Mouse (Mus musculus): ENCODE data around the gene Dnajb11.

The Dnajb11 gene

DNA sequence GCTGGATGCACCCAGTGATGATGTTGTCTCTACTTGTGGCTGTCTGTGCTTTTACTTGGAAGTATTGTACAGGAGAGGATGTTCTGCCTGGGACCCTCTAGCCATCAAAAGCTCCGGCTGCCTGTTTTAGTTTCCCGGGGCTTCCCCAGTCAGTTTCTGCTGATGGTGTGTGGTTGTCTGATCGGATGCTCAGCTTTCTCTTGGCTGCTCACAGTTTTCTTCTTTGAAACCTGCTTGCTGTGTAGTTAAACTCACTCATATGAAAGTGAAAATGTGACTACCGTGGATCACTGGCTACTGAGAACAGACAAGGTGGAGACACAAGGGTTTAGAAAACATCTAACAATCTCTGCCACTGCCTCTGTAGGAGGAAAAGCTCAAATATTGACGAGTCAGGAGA, 25.8 kb downstream of the Dnajb11 start:
- no peak for DNase-seq

DNA sequence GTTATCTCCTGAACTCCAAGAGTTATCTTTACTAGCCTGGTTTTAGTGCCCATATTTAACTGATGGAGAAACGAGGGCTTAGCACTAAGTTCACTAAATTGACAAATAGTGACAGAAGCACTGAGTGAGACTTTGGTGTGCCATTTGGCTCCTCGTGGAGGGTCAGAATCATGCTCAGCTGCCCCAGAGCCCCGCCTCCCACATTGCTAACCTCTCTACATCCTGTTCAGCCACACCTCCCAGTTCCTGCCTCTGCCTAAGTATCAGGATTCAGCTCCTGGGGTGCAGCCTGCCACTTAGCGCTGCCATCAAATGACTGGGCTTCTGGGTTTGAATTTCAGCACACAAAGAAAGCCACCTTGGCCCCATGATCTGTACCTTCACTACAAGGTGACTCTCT, 27.7 kb downstream of the Dnajb11 start:
- DNase-seq, result no peak

DNA sequence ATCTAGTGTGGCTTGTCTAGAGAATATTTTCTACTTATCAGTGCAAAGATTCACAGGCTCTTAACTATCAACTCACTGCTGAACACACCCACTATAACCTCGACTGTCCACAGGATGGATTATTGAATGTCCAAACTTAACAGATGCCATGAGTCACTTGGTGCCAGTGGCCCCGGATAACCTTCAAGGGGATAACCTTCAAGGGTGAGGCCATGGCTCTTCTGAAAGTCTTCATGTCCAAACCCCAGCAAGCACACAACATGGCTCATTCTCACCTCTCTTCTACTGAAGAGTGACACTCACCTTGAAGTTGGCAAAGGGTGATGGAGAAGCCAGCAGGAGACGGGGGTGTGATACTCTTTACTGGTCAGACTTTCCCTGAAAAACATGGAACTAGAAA, 29.1 kb downstream of the Dnajb11 start:
- DNase-seq, result no peak

DNA sequence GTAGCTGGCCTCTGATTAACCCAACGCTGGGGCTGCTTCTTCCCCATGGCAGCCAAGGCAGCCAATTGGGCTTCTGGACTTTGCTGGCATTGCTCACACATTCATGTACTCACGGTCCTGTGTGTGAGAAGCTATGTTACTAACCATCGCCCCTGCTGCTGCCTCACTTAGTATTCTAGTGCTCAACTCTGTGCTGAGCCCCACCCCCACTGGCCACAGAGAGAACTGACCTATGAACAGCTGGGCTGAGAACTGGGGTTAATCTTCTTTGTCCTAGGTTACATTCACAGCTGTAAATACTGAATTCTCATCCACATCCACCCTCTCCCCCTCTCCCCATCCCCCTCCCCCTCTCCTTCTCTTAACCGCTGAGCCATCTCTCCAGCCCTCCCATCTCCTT, 31.2 kb downstream of the Dnajb11 start:
- DNase-seq, result no peak

DNA sequence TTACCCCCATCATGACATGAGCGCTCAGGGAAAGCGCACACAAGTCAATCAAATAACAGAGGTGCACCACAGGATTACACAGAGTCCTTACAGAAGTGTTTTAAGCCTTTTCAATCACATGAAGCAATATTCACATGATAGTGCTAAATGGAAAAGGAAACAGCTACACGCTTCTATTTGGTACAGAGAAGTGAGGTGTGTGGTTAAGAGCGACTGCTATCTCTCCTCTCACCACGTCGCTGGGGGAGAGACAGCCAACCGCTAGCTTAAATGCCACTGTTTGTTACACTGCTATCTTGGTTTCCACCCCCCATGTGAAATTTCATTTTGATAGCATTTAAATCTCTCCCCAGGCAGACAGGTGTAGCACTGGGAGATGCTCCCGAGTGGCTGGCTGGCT, 32.1 kb downstream of the Dnajb11 start:
- no peak for DNase-seq

DNA sequence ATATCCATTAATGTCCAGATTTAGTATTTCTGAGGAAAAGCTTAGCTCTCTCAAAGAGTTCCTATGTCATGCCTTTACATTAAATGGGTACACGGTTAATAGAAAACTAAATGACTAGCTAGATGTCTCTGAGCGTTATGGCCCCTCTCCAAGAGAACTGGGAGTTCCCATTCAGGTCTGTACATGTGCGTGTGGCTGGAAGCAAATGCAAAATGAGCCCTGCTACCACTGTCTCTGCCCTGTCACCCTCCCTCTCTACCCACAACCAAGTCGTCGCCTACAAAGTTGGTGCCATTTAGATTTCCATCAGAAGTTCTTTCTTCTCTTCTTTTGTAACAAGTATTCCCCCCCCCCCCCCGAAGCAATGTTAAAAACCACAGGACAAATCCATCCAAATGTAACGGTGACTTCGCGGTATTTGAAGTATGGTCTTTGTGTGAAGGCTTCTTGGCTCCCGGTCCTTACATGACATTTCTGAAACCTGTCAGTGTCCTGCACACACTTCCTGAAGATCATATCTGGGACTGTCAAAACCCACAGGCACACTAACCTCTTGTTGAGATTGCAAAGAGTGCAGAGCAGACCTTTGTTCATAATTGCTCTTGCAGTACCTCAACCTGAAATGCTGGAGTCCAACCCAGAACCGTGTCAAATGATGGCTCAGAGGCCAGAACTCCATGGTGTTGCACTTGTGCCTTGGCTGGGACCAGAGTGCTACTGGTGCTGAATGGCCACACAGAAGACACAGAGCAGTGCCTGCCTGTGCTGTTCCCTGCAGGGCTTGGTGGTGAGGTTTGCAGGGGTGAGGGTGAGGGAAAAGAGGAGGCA, 33.3 kb downstream of the Dnajb11 start, which contains the start of gene Ahsg:
Gene Ahsg, plus strand, starts transcription at position 595 of the 828 bp plus-strand sequence.
- no peak for DNase-seq

DNA sequence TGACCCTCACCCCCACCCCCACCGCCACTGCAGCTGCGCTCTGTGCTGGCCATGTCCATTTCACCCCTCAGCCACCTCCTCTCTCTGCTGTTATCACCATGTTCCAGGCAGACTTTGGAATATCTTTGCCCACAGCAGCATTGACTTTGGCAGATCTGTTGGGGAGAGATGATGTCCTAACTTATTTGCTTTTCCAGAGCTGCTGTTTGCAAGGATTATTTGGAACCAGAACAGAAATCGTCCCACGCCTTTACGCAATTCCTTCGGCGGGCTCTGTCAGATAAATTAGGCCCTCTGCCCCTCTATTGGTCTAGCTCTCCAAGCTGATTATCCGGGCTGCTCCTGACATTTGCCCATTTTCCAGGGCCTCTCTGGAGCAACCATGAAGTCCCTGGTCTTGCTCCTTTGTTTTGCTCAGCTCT, 34.1 kb downstream of the Dnajb11 start:
- DNase-seq, result no peak

DNA sequence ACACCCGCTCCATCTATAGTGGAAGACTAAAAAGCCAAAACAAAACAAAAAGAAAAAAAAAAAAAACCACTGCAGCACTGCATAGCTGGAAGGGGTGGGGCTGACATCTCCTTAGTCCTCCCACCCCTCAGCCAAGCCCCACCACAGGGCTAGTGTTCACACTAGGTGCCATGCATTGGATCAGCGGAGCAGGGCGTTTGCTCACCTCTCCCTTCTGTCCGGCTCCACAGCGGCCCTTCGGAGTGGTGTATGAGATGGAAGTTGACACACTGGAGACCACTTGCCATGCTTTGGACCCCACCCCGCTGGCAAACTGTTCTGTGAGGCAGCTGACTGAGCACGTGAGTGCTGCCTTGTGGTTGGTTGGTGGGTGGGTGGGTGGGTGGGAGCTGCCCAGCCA, 36.5 kb downstream of the Dnajb11 start:
- no peak for DNase-seq

DNA sequence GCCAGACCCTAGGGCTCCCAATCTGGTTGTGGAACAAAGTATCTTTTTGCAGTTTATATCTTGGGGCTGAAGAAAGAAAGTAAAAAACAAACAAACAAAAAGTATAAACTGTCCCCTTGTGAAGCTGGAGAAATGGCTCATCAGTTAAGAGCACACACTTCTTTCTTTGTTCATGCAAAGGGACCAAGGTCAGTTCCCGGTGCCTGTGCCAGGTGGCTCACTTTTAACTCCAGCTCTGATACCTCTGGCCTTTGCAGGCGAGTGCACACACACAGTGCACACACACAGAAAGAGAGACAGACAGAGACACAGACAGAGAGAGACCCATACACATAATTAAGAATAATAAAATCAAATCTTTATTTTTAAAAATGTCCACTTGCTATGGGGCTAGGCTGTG, 39.0 kb downstream of the Dnajb11 start:
- DNase-seq, result no peak

DNA sequence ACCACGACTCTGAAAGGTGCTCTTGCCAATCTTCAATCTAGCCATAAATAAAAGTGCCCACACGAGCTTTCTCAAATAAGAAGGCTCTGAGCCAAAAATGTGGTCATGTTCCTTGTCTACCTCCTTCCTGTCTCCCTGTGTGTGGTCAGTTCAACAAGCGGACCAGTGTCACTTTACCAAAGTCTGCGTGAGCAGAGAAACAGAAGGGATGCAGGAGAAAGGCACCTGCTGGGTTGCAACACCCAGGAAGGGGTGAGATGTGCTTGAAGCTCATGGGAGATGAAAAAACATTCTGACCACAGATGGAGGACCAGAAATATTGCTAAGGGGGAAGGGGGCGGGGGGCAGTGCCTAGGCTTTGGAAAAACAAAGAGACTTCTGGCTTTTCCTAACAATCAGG, 41.7 kb downstream of the Dnajb11 start:
- no peak for DNase-seq

DNA sequence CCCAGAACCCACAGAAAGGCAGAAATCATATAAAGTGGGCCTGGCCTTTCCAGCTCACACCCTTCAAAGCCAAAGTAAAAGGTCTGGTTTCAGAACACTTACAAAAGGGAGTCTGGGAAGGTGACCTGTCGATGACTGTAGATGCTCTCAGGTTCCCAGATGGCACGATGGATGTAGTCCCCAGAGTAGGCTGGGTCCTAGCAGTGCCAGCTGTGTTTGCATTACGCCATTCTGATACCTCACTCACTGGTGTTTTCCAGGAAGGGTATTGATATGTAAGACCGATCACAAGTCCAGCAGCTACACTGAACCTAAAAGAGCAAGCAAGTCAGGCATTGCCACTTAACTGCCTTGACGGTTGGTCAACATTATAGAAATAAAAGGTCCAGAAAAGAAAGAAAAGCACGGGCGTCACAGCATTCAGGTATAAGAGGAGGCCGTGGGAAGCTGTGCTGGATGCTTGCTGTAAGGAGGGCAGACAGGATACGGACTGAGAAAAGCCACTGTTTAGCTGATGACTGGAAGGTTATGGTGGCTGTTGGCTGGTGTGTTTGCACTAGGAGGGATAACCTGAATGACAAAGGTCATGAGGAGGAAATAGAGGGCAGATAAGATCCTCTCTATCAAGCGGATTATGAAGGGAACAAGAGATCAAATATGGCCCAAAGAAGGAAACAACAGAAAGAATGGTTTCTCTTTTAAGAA, 42.4 kb downstream of the Dnajb11 start:
- DNase-seq, result no peak

DNA sequence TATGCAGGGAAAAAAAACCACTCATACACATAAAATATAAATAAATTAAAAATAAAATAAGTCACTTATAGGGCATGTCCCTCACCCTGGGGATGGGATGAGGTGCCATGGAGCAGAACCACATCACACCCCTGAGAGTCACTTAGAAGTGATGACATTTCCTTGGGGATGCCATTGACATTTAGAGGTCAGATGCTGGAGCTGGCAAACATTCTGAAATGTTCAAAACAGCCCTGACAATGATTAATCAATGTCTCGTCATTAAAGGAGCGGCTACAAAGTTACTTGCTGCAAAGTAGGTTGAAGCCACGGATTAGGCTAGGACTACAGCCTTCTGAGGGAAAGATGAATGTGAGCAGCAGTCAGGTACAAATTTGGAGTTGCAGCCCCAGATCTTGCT, 43.7 kb downstream of the Dnajb11 start:
- no peak for DNase-seq

DNA sequence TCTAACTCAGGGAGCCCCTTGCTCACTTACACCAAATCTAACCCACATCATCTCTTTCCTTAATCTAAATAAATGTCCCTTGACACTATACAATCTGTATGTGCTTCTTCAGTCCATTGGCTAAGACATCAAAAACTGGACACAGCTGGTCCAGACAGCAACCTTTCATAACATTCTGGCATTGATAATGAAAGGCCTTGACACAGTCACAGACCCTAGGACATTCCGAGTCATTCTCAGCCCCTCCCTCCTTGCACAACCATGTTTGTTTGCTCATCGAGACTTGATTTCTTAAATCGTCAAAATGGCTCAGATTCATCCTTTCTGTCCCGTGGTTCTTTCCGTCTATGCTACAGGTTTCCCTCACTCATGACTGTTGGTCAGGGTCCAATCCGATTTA, 51.6 kb downstream of the Dnajb11 start:
- no peak for DNase-seq

DNA sequence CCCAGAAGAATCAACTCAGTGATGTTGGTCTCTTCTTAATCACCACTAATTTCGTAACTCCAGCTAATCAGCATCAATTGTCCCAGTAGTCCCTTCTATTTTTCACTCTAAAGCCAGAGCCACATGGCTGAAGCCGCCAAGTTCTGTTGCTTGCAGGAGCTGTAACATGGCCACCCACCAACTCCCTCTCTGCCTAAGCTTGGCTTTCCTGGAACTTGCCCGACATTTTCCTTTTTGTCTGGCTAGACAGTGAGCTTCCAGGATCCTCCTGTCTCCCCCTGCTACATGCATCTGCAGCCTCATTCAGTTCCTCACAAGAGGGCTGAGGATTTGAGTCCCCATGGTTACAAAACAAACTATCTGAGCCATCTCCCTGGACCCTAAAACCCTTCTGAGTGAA, 54.3 kb downstream of the Dnajb11 start:
- DNase-seq, result peak; percentile 27

DNA sequence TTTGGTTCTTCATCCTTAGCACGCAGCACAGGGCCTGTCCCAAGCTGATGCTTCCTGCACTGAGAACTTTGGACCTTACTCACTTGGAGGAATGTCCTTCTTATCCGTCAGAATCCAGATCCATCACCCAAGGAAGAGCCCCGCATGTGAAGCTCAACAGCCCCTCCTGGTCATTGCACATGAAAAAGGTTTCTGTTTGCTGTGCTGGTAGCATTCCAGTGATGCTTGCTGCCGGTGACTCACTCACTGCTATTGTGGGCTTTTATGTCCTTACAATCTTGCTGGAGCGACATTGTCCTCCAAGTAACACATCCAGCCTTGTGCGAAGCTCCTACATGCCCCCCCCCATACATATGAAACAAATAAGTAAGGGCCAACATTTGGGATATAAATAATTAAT, 55.2 kb downstream of the Dnajb11 start:
- DNase-seq, result no peak

DNA sequence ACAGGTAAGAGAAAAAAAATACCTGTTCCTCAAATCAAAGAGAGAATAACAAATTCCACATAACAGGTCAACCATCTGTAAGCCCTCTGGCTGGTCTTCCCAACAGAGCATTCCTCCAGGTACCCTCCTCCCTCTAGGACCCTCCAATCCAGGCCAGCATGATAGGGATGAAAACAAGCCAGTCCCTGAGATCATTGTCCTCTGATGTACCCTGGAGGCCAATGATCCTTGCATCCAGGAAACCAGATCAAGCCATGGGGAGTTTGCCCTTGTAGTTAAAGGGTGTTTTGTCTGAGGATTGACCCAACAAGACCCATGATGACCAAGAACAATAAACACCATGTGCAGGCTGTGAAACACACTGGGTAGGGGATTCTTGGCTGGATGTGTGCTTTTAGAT, 56.6 kb downstream of the Dnajb11 start:
- no peak for DNase-seq

DNA sequence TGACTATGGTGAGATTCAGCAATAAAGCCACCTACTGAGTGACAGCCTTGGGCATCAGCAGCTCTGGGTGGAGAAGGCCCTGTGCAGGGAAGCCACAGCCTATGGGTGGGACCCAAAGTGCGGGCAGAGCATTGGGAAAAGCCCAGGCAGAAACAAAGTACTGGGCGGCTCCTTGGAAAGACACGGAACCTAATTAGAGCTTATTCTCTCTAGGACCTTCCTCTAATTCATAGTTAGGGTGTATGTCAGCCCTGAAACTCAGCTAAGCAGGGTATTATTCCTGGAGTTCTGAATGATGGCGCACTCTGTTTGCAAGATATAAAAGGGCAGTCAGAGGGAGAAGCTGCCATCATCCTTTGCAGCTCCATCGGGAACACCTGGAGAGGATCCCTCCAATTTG, 60.4 kb downstream of the Dnajb11 start, which contains the start of gene Fetub:
Gene Fetub, plus strand, starts transcription at position 301 of the 400 bp plus-strand sequence.
- DNase-seq, result no peak

DNA sequence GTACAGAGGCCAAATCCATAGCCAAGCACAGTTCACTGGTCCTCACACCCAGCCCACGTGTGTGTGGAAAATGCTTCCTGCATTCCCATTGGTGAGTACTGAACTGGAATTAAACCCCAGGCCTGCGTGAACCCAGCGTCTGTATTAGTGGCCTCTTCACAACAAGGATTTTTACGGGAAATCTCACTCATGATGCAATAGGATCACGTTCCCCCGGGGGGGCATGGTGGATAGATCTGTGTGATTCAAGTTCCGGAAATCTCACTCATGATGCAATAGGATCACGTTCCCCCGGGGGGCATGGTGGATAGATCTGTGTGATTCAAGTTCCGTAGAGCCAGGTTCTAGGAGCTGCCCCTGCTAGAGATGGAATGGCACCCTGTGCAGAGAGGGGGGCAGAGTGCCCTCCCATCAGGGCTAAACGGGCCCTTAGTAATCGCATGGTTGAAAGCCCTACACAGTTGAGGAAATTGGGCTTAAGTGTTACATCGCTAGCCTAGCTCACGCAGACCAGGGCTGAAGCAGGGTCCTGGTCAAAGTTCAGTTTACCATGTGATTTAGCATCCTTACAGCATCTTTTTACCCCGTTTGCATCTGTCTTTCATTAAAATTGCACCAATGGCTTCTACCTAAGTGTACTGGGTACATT, 61.1 kb downstream of the Dnajb11 start:
- no peak for DNase-seq

DNA sequence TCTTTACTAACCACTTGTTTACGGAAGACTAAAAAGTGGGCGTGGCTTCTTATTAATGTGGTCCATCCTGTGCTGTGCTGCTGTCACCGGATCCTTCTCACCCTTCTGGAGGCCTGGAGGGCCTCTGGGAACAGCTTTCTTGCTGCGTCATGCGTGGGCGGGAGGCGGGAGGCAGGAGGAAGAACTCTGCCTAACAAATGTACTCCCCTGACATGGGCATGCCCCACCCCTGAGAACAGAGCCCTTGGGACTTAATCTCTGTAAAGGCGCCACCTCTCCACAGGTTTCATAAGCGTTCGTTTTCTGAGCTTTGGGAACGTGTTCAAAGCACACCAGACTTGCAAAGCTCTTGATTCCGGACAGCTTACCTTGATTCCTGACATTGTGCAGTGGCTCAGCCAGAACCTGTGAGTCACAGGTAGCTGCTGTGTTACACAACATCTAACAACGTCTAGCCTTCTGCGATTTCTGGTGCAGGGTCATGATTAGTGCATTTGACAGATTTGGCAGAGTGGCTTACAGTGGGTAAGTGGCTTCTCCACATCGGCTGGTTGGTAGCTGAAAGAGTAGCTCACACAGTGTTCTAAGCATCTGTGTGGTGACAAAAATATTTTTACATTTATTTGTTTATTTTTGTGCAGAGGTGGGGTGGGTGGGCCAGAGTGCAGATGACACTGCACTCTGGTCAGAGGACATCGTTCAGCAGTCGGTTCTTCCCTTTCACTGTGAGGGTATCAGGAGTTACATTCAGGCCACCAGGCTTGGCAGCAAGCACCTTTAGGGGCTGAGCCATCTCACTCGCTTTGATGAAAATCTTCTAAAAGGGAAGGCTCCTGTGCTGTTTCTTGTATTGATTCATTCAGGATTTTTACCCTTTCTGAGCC, 62.6 kb downstream of the Dnajb11 start:
- DNase-seq, result peak; percentile 60

DNA sequence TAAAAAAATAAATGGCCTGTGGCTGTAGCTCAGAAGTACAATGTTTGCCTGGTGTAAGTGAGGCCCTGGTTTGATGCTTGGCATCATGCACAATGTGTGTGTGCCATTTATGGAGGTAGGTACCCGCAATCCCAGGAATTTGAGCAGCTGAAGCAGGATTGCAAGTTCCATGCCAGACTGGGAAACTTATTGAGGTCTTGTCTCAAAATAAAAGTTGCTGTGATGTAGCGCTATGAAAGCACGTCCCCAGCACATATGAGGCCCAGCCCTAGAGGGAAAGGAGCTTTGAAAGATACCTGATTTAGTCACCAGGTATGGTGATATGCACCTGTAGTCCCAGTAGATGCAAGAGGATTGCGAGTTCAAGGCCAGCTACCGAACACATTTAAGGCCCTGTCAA, 64.1 kb downstream of the Dnajb11 start:
- DNase-seq, result no peak

DNA sequence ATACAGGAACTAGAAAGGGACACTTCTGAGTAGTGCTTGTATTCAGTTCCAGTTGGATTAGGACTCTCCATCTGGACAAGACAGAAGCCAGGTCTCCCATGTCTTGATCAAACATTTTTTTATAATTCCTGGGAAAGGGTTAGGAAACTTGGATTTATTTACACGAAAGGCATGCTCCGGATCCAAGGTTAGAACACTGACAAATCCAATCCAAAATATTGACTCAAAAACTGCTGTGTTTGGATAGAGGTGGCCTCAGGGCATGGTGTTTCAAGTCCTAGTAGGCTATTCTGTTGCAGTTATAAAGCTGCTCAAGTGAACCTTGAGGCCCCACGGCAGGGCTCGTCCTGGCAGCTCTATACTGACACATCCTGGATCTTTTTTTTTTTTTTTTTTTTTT, 64.8 kb downstream of the Dnajb11 start:
- DNase-seq, result no peak
